Mouse (Mus musculus): ENCODE data around the gene Lin7a.

Gene Lin7a

GRCm38 (mm10) chr10:107252503-107252815 lies 19.0 kb upstream of the Lin7a start:
- DNase-seq = no peak

DNA sequence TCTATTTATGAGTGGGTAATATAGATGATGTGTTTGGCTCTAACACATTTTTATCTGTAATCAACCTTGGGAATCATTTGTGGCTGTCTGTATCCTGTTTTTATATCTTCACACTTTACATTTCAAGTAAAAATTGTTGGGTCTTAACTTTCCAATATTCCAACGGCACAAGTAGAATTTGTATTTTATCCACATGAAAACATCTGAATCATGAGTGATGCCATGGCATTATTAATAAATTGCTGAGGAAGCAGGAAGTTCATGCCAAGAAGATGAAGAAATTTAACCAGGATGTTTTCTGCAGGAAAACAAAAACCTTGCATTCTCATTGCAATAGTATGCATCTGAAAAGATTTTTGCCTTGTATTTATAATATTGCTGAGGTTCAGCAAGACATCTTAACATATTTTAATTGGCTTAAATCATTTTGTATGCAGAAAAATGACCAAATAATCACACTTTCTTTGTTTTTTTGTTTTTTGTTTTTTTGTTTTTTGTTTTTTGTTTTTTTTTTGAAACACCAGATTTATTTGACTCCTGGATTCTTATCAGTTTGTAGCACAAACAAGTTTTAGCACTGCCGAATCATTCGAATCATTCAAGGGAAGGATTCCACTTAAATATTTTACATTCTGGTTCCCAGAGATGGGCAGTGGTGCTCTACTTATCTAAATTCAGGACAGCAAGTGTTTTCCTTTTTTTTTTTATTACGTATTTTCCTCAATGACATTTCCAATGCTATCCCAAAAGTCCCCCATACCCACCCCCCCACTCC lies 18.1 kb upstream of the Lin7a start:
- no peak for DNase-seq

DNA sequence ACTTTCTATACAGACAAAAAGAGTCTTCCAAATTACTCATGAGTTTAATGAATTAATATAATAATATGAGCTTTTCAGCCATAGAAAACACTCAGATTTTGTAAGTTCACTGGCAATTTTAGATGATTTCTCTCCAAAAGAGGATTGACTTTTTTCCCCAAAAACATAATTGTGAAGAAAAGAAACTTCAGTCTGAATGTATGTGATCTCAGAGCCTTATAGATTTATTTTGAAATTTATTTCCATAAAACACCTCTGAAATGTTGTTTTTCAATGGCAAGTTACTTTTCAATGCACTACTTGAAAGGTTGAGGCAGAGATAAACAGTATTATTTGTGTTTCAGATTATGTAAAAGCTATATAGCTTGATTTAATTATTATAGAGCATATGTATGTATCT lies 16.8 kb upstream of the Lin7a start:
- no peak for DNase-seq

- no peak for DNase-seq
Observed at GRCm38 (mm10) chr10:107255351-107256050, 16.0 kb upstream of the Lin7a start.

- no peak for DNase-seq
Observed at GRCm38 (mm10) chr10:107256451-107256960, 15.0 kb upstream of the Lin7a start.

- no peak for DNase-seq
Observed at GRCm38 (mm10) chr10:107260428-107260827, 11.1 kb upstream of the Lin7a start.

- no peak for DNase-seq
Observed at GRCm38 (mm10) chr10:107272131-107272803, 781 bp downstream of the Lin7a start.

DNA sequence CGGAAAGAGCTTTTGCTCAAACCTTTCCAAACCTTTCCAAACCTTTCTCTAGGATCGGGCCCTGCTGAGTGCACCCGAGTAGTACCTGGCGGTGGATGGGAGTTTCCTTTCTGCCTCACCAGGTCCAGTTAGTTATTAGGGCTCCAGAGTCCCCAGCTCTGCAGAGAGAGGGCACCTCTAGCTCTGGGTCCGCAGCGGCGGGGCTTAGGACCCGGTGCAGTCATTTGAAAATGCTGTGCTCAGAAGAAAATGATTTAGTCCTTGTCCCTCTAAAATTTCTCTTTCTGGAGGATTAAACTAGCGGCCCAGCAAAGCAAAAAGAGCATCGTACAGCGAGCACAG lies 1.3 kb downstream of the Lin7a start:
- DNase-seq = no peak

GRCm38 (mm10) chr10:107273848-107274247 lies 2.4 kb downstream of the Lin7a start:
- DNase-seq = no peak

DNA sequence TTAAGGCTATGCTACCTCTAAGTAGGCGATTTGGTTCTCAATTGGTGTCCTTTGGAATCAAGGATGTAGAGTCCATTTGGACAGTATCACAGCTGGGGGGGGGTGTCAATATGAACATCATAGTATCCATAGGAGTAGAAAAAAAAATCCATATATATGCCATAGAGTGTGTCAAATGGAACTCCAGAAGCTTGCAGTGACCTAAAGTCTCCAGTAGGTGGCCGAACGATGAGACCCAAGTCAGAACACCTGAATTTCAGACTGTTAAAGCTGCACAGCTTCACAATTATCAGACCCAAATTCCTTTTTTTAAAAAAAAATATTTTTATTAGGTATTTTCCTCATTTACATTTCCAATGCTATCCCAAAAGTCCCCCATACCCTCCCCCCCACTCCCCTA lies 3.3 kb downstream of the Lin7a start:
- no peak for DNase-seq

GRCm38 (mm10) chr10:107276647-107277046 lies 5.2 kb downstream of the Lin7a start:
- DNase-seq = no peak

DNA sequence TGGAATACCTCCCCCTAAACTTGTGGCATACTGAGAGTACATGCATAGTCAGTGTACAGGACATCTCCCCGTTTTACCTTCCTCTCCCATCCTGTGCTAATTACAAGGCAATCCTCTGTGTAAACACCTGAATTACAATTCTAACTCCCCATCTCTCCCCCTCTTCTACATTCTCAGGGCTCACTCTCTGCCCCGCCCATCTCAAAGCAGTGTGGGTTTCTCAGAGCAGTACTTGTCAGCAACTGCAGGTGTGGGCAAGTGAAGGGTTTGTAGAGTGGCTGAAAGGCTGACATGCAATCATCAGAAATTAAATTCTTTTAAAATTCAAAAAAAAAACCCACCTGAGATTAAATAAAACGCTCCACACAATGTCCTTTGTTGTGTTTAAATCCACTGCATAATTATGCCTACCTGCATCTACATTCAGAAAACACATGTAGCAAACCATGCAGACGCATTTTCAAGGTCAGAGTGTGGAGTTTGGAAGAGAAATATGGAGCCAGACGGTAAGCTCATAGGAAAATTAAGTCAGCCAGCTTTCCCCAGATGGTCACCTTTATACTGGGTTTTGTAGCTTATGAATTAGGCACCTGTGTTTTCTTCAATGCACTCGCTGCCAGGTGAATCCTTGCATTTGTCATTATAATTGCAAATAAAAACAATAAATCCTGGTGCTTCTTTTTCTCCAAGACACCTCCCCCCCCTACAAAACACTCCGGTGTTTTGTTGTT lies 22.6 kb downstream of the Lin7a start:
- DNase-seq = no peak

GRCm38 (mm10) chr10:107300587-107301248 lies 29.2 kb downstream of the Lin7a start:
- no peak for DNase-seq

- DNase-seq = no peak
Observed at GRCm38 (mm10) chr10:107310964-107311490, 39.5 kb downstream of the Lin7a start.

DNA sequence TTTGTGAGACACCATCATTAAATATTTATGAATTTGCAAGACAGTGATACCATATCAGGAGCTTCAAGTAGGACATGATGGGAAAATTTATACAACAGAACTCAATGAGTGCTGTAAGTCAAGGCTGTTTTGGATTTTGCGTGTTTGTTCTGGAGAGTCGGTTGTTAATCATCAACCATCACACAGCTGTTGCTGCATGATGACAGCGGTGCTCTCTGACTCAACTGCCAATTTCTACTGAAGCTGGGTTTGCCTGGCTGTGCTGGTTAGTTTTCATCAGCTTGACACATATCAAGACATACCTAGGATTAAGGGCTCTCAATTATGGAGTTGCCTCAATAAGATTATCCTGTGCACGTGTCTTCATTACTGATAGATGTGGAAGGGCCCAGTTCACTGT lies 41.1 kb downstream of the Lin7a start:
- DNase-seq = no peak

DNA sequence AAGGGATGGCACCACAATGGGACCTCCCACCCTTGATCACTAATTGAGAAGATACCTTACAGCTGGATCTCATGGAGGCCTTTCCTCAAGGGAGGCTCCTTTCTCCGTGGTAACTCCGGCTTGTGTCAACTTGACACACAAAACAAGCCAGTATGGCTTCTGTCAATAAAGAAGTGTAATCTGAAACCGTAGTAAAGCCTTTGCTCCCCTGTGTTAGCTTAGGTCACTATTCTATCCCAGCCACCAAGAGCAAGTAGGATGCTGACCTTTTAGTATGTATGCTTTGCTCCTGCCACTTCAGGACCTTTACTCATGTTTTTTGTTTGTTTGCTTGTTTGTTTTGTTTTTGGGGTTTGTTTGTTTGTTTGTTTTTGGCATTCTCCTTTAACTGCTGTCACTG lies 41.9 kb downstream of the Lin7a start:
- no peak for DNase-seq

GRCm38 (mm10) chr10:107315251-107315650 lies 43.8 kb downstream of the Lin7a start:
- no peak for DNase-seq

- no peak for DNase-seq
Observed at GRCm38 (mm10) chr10:107315681-107316080, 44.2 kb downstream of the Lin7a start.

DNA sequence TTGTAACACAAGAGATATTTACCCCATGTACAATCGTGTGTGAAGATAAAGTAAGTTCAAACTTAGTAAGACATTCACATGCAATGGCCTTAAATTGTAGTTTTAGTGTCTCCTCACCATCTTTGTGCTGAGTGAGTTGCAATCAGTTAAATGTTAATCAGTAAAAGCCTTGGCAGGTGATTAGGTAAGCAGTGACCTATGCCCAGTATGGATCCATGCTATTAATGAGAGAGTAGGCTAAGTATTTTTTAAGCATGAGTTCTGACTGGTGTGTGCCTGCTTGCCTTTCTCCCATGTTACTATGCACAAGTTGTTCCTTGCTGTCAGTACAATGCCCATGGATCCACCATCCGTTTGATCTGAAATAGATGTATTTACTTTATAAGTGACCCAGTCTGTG lies 44.6 kb downstream of the Lin7a start:
- no peak for DNase-seq

DNA sequence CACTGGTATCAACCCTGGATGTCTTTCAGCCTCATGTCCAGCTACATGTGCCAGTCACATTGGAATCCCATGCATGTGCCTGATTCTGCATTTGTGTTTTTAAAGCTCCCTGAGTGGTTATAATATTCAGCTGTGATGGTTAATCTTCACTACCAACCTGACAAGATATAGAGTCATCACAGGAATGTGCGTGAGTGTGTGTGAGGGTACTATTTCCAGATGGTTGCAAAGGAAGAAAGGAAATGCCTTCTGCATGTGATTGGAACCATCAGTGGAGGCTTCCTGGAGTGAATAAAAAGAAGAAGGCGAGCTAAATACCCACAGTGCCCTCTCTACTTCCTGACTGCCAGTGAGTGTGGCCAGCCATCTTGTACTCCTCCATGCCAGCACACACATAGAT lies 48.2 kb downstream of the Lin7a start:
- DNase-seq = no peak

DNA sequence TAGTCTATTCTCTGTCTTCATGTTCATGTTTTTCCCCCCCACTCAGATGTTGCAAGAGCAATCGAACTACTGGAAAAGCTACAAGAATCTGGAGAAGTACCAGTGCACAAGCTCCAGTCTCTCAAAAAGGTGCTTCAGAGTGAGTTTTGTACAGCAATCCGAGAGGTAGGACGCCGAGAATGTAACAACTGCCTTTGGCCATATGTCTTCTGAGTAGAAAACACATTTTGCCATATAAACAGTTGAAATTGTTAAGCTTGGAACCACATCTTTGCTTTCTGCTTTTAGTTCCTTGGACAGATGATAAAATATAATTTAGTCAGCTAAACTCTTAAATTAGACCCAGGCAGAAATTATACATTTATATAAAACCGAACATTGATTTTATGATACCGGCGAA lies 52.4 kb downstream of the Lin7a start:
- DNase-seq = no peak

DNA sequence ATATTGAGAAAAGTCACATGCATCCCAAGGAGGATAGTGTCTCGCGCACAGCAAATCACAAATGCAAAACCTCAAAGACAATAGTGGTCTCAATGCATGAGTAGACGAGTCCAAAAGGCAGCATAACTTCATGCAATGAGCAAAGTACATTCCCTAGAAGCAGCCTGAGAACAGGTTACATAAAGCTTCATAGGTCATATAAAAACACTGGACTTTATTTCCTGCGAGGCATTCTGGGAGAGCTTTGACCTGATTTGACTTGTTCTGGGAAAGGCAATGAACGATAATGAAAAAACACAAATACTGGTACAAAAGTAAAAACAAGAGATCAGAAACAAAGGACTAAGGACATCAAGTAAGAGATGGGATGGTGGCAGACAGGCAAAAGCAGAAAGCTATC lies 54.1 kb downstream of the Lin7a start:
- DNase-seq = no peak

- no peak for DNase-seq
Observed at GRCm38 (mm10) chr10:107339524-107339923, 68.0 kb downstream of the Lin7a start.

Measured in thymus, postnatal 36 days (tissue).